27 mouse cellular contexts compared by ENCODE assay signal in genomic region chr10:24220931-24221330, GRCm38 (mm10). TPM values are rescaled to one million over a fixed set of nuclear protein-coding genes. Genes with fewer than 3 reads are reported as not detected.
DNase-seq lines count a peak whose midpoint lies in the region; TF ChIP-seq lines count a peak whose summit lies in the region.
"Had no signal": no experiment of that assay in that cellular context is flagged by ENCODE, and none has a peak within 500 bp of the region (broad histone marks: within the 10 kb centered on the region; RNA-seq: fewer than 3 reads in every experiment).

No protein-coding gene starts in this region.

- DNase-seq in adrenal gland, postnatal 10 days: peak; percentile 29
- no peak for DNase-seq in adrenal gland, adult 8-10 months
- no peak for DNase-seq in layer of hippocampus, adult 2 months (ENCODE audit: low spot score in 2 of 2)
- DNase-seq in layer of hippocampus, postnatal 14 days (ENCODE audit: low spot score in 2 of 2): no peak
- peak; percentile 20 for DNase-seq in 3T3-L1 (ENCODE audit: low read depth, low spot score)
- no peak for DNase-seq in cerebellum, adult 18-20 months
- DNase-seq: B cell, adult 2 months; cerebellum, adult 2 months; cerebellum, adult 9-11 months; cerebellum, postnatal 25 days; embryo, embryonic 11 days; gastrocnemius, postnatal 25 days; heart, adult 18-20 months; heart, postnatal 14 days had no signal

- no peaks in the 10 kb centered on the region for H3K79me2 ChIP-seq in myocyte (ENCODE audit: control insufficient read depth, insufficient read depth)

- H3K27me3 ChIP-seq in myocyte (ENCODE audit: control insufficient read depth, insufficient read depth, insufficient read length): peaks cover 34% of the 10 kb centered on the region
- H3K27me3 ChIP-seq: CH12.LX had no signal

- no peak overlapping the region for H3K4me2 ChIP-seq in myocyte (ENCODE audit: low read depth)
- H3K4me2 ChIP-seq: embryonic facial prominence, embryonic 13.5 days; forebrain, embryonic 12.5 days; forebrain, embryonic 15.5 days; heart, embryonic 12.5 days; heart, embryonic 15.5 days; hindbrain, embryonic 12.5 days; hindbrain, embryonic 15.5 days had no signal

- no peak overlapping the region for H3K4me3 ChIP-seq in layer of hippocampus, adult 2 months
- H3K4me3 ChIP-seq in myocyte: no peak overlapping the region
- H3K4me3 ChIP-seq: embryonic facial prominence, embryonic 10.5 days; embryonic facial prominence, embryonic 13.5 days; erythroblast, embryonic 14.5 days; forebrain, embryonic 12.5 days; forebrain, embryonic 15.5 days; heart, embryonic 12.5 days; heart, embryonic 15.5 days; hindbrain, embryonic 12.5 days; hindbrain, embryonic 15.5 days had no signal

- no peaks in the 10 kb centered on the region for H3K36me3 ChIP-seq in myocyte (ENCODE audit: control insufficient read depth, insufficient read depth)
- H3K36me3 ChIP-seq: embryonic facial prominence, embryonic 10.5 days; embryonic facial prominence, embryonic 13.5 days; forebrain, embryonic 12.5 days; forebrain, embryonic 15.5 days; G1E; heart, embryonic 12.5 days; heart, embryonic 15.5 days; hindbrain, embryonic 12.5 days; hindbrain, embryonic 15.5 days had no signal

- no peak overlapping the region for H3ac ChIP-seq in myocyte (ENCODE audit: control insufficient read depth, insufficient read length)

- TF ChIP-seq POLR2A in myocyte (IDR thresholded peaks at IDR 0.05; ENCODE audit: insufficient read length, low read depth): no peak

- no peak overlapping the region for H3K27ac ChIP-seq in layer of hippocampus, adult 2 months
- H3K27ac ChIP-seq: embryonic facial prominence, embryonic 10.5 days; embryonic facial prominence, embryonic 13.5 days; forebrain, embryonic 12.5 days; forebrain, embryonic 15.5 days; heart, embryonic 15.5 days; hindbrain, embryonic 12.5 days; hindbrain, embryonic 15.5 days had no signal

- 0 out of 2 replicates have a peak, but pooled peaks have one; percentile 11 for TF ChIP-seq CTCF in layer of hippocampus, adult 2 months (conservative IDR thresholded peaks at IDR 0.05)

TF ChIP-seq in myocyte, 11 proteins besides CTCF, POLR2A, EP300 and RAD21:
- no peak for TF ChIP-seq TCF12 (IDR thresholded peaks at IDR 0.05; ENCODE audit: insufficient read depth, poor library complexity, severe bottlenecking)
- peak; percentile 16 for TF ChIP-seq REST (IDR thresholded peaks at IDR 0.05; ENCODE audit: insufficient read depth, insufficient read length)
- no peak for TF ChIP-seq MAX (IDR thresholded peaks at IDR 0.05; ENCODE audit: low read depth)
TF ChIP-seq in myocyte: peak in this region for 1.

RNA-seq across cellular contexts. Expression of gene Moxd1, which starts 2.4 kb away (rescaled TPM):
- 1 to 10 TPM; 1.0 to 1.9 TPM for total RNA-seq in adrenal gland, postnatal 10 days (2021)
- total RNA-seq in adrenal gland, adult 8-10 months (2022): under 1 TPM in 3 of 4 experiments, not detected in 1; 0.15 to 0.27 (median 0.15) TPM
- total RNA-seq in layer of hippocampus, adult 2 months (2021): 10 to 100 TPM; 10.8 to 15.8 TPM
- 1 to 10 TPM; 5.4 to 5.8 TPM for total RNA-seq in layer of hippocampus, postnatal 14 days (2021)
- not detected for polyA plus RNA-seq in myocyte (2012; fragmentation: generic; extraction: Trizol)
- total RNA-seq: CH12.LX; G1E; hematopoietic stem cell, adult 5-6 weeks had no signal
- polyA plus RNA-seq: erythroblast, embryonic 14.5 days; G1E had no signal

Comparison
In these comparisons a context has a peak if more than half of its experiments do, and no peak if none do; other contexts are left out.
1. DNase-seq: peak in adrenal gland, postnatal 10 days (single experiment) and 3T3-L1 (single experiment); none in adrenal gland, adult 8-10 months (single experiment), layer of hippocampus, adult 2 months (0 of 2), layer of hippocampus, postnatal 14 days (0 of 2) and cerebellum, adult 18-20 months (0 of 2).